Mouse (Mus musculus) MEL (cell line): ENCODE measurements around the gene Entpd7. TPM values are rescaled to one million over a fixed set of nuclear protein-coding genes. Genes with fewer than 3 reads are reported as not detected.

ENCODE experiments used
- DNase-seq: peaks from one replicate; pipeline ENCODE4 v3.0.0; 2011; ENCODE audit warnings: low read depth, low spot score
- H3K27ac ChIP-seq: 2 replicates; pipeline ENCODE4 v1.5.1; 2012; ENCODE audit warnings: low read depth, mild to moderate bottlenecking, control low read depth, low read length, moderate library complexity; ENCODE audit not compliant: control insufficient read depth
- H3K27me3 ChIP-seq, 2 experiments: fragments of 150-350 bp in 1 of 2; sonication (generic) in 1 of 2; 2 replicates each; pipeline ENCODE4 v1.6.1; 2012; ENCODE audit warnings: low read length in 2 of 2, mild to moderate bottlenecking in 2 of 2, improper control_type of control experiment in 1 of 2, moderate library complexity in 1 of 2; ENCODE audit not compliant: insufficient read depth in 2 of 2, control insufficient read depth in 1 of 2
- H3K36me3 ChIP-seq, 2 experiments: 2 replicates each; pipeline ENCODE4 v1.6.1; 2012 to 2014; ENCODE audit warnings: low read length in 2 of 2, improper control_type of control experiment in 1 of 2, inconsistent platforms in 1 of 2, mild to moderate bottlenecking in 1 of 2; ENCODE audit not compliant: insufficient read depth in 2 of 2, control insufficient read depth in 1 of 2
- H3K4me1 ChIP-seq, 2 experiments: fragments of 150-350 bp in 1 of 2; sonication (generic) in 1 of 2; 2 replicates each; pipeline ENCODE4 v1.6.1; 2012; ENCODE audit warnings: low read length in 2 of 2, improper control_type of control experiment in 1 of 2, mild to moderate bottlenecking in 1 of 2; ENCODE audit not compliant: insufficient read depth in 2 of 2, control insufficient read depth in 1 of 2
- H3K4me3 ChIP-seq, 2 experiments: fragments of 150-350 bp in 1 of 2; sonication (generic) in 1 of 2; 2 replicates each; pipeline ENCODE4 v1.5.1; 2012; ENCODE audit warnings: low read depth in 2 of 2, low read length in 2 of 2, mild to moderate bottlenecking in 2 of 2, moderate library complexity in 2 of 2, control low read depth in 1 of 2, improper control_type of control experiment in 1 of 2; ENCODE audit not compliant: control insufficient read depth in 1 of 2, insufficient read depth in 1 of 2
- H3K79me2 ChIP-seq: 2 replicates; pipeline ENCODE4 v1.6.1; 2012; ENCODE audit warnings: mild to moderate bottlenecking, low read length, moderate library complexity; ENCODE audit not compliant: control insufficient read depth, poor library complexity, insufficient read depth
- H3K9ac ChIP-seq: 2 replicates; pipeline ENCODE4 v1.6.1; 2012; ENCODE audit warnings: low read depth, mild to moderate bottlenecking, control low read depth, low read length, moderate library complexity; ENCODE audit not compliant: control insufficient read depth, poor library complexity, severe bottlenecking
- H3K9me3 ChIP-seq: fragments of 150-350 bp; sonication (generic); replicated peaks from 2 replicates; pipeline ENCODE4 v1.6.1; 2012; ENCODE audit warnings: mild to moderate bottlenecking, low read length, improper control_type of control experiment, moderate library complexity; ENCODE audit not compliant: insufficient read depth
- CHD2 ChIP-seq: IDR thresholded peaks from 2 replicates; pipeline ENCODE4 v1.6.1; 2011; ENCODE audit warnings: low read length, improper control_type of control experiment
- CTCF ChIP-seq, 3 experiments: IDR thresholded peaks in 2 of 3; conservative IDR thresholded peaks in 1 of 3; 2 replicates each; pipeline ENCODE4 v1.5.1; 2011 to 2012; ENCODE audit warnings: low read length in 3 of 3, low read depth in 2 of 3, mild to moderate bottlenecking in 2 of 3, improper control_type of control experiment in 1 of 3, inconsistent platforms in 1 of 3, mixed read lengths in 1 of 3, moderate library complexity in 1 of 3; ENCODE audit not compliant: control insufficient read depth in 1 of 3, insufficient read depth in 1 of 3, poor library complexity in 1 of 3, severe bottlenecking in 1 of 3
- EP300 ChIP-seq, 2 experiments: IDR thresholded peaks; 2 replicates each; pipeline ENCODE4 v1.6.1; 2011; ENCODE audit warnings: improper control_type of control experiment in 2 of 2, low read length in 2 of 2, low read depth in 1 of 2, mild to moderate bottlenecking in 1 of 2
- ETS1 ChIP-seq: IDR thresholded peaks from 2 replicates; pipeline ENCODE4 v1.6.1; 2012; ENCODE audit warnings: low read depth, mild to moderate bottlenecking, inconsistent platforms, low read length, improper control_type of control experiment, moderate library complexity
- GABPA ChIP-seq: IDR thresholded peaks from 2 replicates; pipeline ENCODE4 v1.6.1; 2012; ENCODE audit warnings: low read depth, mild to moderate bottlenecking, inconsistent platforms, low read length, improper control_type of control experiment, moderate library complexity
- GATA1 ChIP-seq: IDR thresholded peaks from 2 replicates; pipeline ENCODE4 v1.6.1; 2011; ENCODE audit warnings: low read depth, low read length, improper control_type of control experiment
- KAT2A ChIP-seq: conservative IDR thresholded peaks from 2 replicates; pipeline ENCODE4 v1.6.1; 2012; ENCODE audit warnings: low read depth, low read length, improper control_type of control experiment, inconsistent platforms
- MAZ ChIP-seq: IDR thresholded peaks from 2 replicates; pipeline ENCODE4 v1.6.1; 2012; ENCODE audit warnings: low read depth, mild to moderate bottlenecking, inconsistent platforms, low read length, improper control_type of control experiment
- MYB ChIP-seq: IDR thresholded peaks from 2 replicates; pipeline ENCODE4 v1.6.1; 2011; ENCODE audit warnings: mild to moderate bottlenecking, low read depth, low read length, improper control_type of control experiment
- NELFE ChIP-seq: IDR thresholded peaks from 2 replicates; pipeline ENCODE4 v1.6.1; 2011; ENCODE audit warnings: low read depth, low read length, improper control_type of control experiment
- POLR2A ChIP-seq, 2 experiments: IDR thresholded peaks; 2 replicates each; pipeline ENCODE4 v1.6.1; 2011 to 2012; ENCODE audit warnings: low read length in 2 of 2, mild to moderate bottlenecking in 2 of 2, control low read depth in 1 of 2, improper control_type of control experiment in 1 of 2, low read depth in 1 of 2, moderate library complexity in 1 of 2; ENCODE audit not compliant: control insufficient read depth in 1 of 2, insufficient read depth in 1 of 2, poor library complexity in 1 of 2
- POLR2AphosphoS5 ChIP-seq: IDR thresholded peaks from 2 replicates; pipeline ENCODE4 v1.6.1; 2012; ENCODE audit warnings: low read depth, borderline replicate concordance, mild to moderate bottlenecking, inconsistent platforms, low read length, moderate library complexity, mixed read lengths
- RAD21 ChIP-seq: IDR thresholded peaks from 2 replicates; pipeline ENCODE4 v1.6.1; 2011; ENCODE audit warnings: mild to moderate bottlenecking, low read depth, low read length, improper control_type of control experiment
- RCOR1 ChIP-seq: IDR thresholded peaks from 2 replicates; pipeline ENCODE4 v1.6.1; 2012; ENCODE audit warnings: low read depth, mild to moderate bottlenecking, inconsistent platforms, low read length, improper control_type of control experiment
- SIN3A ChIP-seq: IDR thresholded peaks from 2 replicates; pipeline ENCODE4 v1.6.1; 2012; ENCODE audit warnings: low read length, improper control_type of control experiment, inconsistent platforms
- TCF12 ChIP-seq: IDR thresholded peaks from 2 replicates; pipeline ENCODE4 v1.6.1; 2014; ENCODE audit warnings: low read depth, mild to moderate bottlenecking, inconsistent platforms, low read length, improper control_type of control experiment, moderate library complexity
- ZC3H11A ChIP-seq: IDR thresholded peaks from 2 replicates; pipeline ENCODE4 v1.6.1; 2012; ENCODE audit warnings: low read depth, mild to moderate bottlenecking, inconsistent platforms, low read length, improper control_type of control experiment
- ZMIZ1 ChIP-seq: IDR thresholded peaks from 2 replicates; pipeline ENCODE4 v1.6.1; 2012; ENCODE audit warnings: low read depth, mild to moderate bottlenecking, inconsistent platforms, low read length, improper control_type of control experiment, moderate library complexity
- ZNF384 ChIP-seq: IDR thresholded peaks from 2 replicates; pipeline ENCODE4 v1.6.1; 2012; ENCODE audit warnings: low read depth, mild to moderate bottlenecking, inconsistent platforms, low read length, improper control_type of control experiment
- polyA plus RNA-seq, 2 experiments: library from polyadenylated mRNA; stranded (reverse) in 1 of 2; unstranded in 1 of 2; fragments of >175 nt in 1 of 2; fragments of >200 nt in 1 of 2; gene quantifications; 2 replicates each; pipeline versions ENCODE4 v1.2.1 to v1.2.4; 2012; ENCODE audit warnings: low replicate concordance in 2 of 2, low read depth in 1 of 2; ENCODE audit not compliant: insufficient read length in 2 of 2, insufficient read depth in 1 of 2, missing spikeins in 1 of 2
- total RNA-seq: library from RNA; depleted of rRNA; stranded (reverse); fragments of 300-350 nt; gene quantifications from 2 replicates; pipeline ENCODE4 v1.2.3, GENCODE M21; 2012

The Entpd7 gene
- total and polyA plus RNA-seq, 3 experiments: 4.2 to 7.7 TPM; not detected in 1

DNA sequence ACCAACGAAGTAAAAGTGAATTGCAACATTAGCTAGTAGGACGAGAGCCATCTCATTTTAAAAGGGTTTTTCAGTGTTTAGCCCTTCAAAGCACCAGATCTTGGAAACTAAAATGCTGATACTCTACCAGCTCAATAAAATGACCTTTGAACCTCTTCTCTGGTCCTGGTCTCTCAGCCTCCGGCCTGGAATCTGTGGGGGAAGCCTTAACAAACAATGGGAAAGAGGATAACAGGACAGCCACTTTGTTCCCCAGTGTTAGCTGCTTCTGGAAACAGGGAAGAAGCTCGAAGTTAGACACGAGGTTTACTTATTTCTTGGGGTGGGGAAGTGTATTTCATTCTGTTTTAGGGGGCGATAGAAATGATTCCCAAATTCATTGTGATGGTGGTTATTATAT, 82.8 kb downstream of the Entpd7 start:
- peaks cover 0 to 28% of the 10 kb centered on the region in 2 experiments; a peak in 2 of 4 replicates for H3K36me3 ChIP-seq
- peak overlapping the region; percentile 20; the same call in 1 of the 2 replicates for H3K27ac ChIP-seq
- peaks cover 11 to 20% of the 10 kb centered on the region in 2 experiments for H3K4me1 ChIP-seq
- no peaks in the 10 kb centered on the region for H3K9me3 ChIP-seq
- no peak for DNase-seq
- no peaks in the 10 kb centered on the region for H3K79me2 ChIP-seq
- no peak overlapping the region for H3K9ac ChIP-seq
- TF ChIP-seq ZMIZ1 (no peak), SIN3A (no peak), MYB (no peak), CTCF (IDR thresholded peaks at IDR 0.05 in 2 of 3, conservative IDR thresholded peaks at IDR 0.05 in 1 of 3; ENCODE audit: control insufficient read depth in 1 of 3, insufficient read depth in 1 of 3, low read depth in 2 of 3, low read length in 3 of 3, poor library complexity in 1 of 3, severe bottlenecking in 1 of 3) (no peak), POLR2AphosphoS5 (no peak), ZNF384 (no peak), ETS1 (no peak), TCF12 (no peak), GABPA (no peak), RAD21 (no peak)
- H3K4me3 ChIP-seq: no peak overlapping the region
- no peaks in the 10 kb centered on the region for H3K27me3 ChIP-seq

DNA sequence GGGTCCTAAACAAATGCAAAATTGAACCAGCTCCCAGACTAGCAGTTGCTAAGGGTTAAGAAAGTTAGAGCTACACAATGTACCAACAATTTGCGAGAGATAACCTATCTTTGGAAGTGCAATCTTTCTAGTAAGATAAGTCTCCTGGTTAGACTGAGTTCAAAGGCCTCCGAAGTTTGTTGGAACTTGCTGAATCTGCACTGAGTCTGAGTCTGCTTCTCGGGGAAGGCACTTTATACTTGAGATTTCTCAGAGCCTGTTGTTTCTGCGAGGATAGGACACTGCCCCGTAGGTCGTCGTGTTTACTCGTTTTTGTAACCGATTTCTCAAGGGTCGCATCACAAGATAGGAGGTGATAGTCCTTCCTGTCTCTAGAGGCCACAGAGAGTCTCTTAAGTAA, 86.0 kb downstream of the Entpd7 start:
- no peak for DNase-seq
- Histone ChIP-seq H3K36me3 (peaks cover 0 to 24% of the 10 kb centered on the region in 2 experiments; a peak in 2 of 4 replicates), H3K79me2 (no peaks in the 10 kb centered on the region), H3K9ac (no peak overlapping the region), H3K4me3 (no peak overlapping the region), H3K27me3 (no peaks in the 10 kb centered on the region; a peak in 1 of 4 replicates), H3K27ac (no peak overlapping the region), H3K9me3 (no peaks in the 10 kb centered on the region), H3K4me1 (peaks cover 6 to 22% of the 10 kb centered on the region in 2 experiments)
- TF ChIP-seq ETS1: peak; percentile 34; the same call in 1 of the 2 replicates
- no peak for TF ChIP-seq RAD21
- TF ChIP-seq CHD2: no peak
- no peak; the same call in 1 of the 2 replicates for TF ChIP-seq RCOR1
- TF ChIP-seq NELFE: no peak
- no peak for TF ChIP-seq CTCF (IDR thresholded peaks at IDR 0.05 in 2 of 3, conservative IDR thresholded peaks at IDR 0.05 in 1 of 3; ENCODE audit: control insufficient read depth in 1 of 3, insufficient read depth in 1 of 3, low read depth in 2 of 3, low read length in 3 of 3, poor library complexity in 1 of 3, severe bottlenecking in 1 of 3)
- TF ChIP-seq GATA1: peak; percentile 70
- 0 out of 2 replicates have a peak, but pooled peaks have one; percentile 4 for TF ChIP-seq ZC3H11A
- TF ChIP-seq TCF12: peak; percentile 32; the same call in 1 of the 2 replicates
- peak; percentile 35 to 45; a peak in 2 of 4 replicates for TF ChIP-seq EP300 (IDR thresholded peaks at IDR 0.05; ENCODE audit: low read depth in 1 of 2, low read length in 2 of 2)
- no peak for TF ChIP-seq POLR2A (IDR thresholded peaks at IDR 0.05; ENCODE audit: control insufficient read depth in 1 of 2, insufficient read depth in 1 of 2, low read depth in 1 of 2, low read length in 2 of 2, poor library complexity in 1 of 2)
- no peak for TF ChIP-seq ZNF384
- no peak for TF ChIP-seq KAT2A
- no peak for TF ChIP-seq MAZ
